Mouse (Mus musculus): ENCODE measurements at regions not wholly inside any gene's neighbourhood (a gene's known extent, or its start where the extent isn't known, plus 50 kb on each side); places are given as distances from the start of the nearest gene placed in this dataset.

GRCm38 (mm10) chr14:62177509-62177908 lies 114.9 kb upstream of the Rnaseh2b start:
- DNase-seq (ENCODE audit: low spot score), result no peak

- no peak for DNase-seq (ENCODE audit: low spot score)
Observed at GRCm38 (mm10) chr14:62187360-62187759, 105.0 kb upstream of the Rnaseh2b start.

DNA sequence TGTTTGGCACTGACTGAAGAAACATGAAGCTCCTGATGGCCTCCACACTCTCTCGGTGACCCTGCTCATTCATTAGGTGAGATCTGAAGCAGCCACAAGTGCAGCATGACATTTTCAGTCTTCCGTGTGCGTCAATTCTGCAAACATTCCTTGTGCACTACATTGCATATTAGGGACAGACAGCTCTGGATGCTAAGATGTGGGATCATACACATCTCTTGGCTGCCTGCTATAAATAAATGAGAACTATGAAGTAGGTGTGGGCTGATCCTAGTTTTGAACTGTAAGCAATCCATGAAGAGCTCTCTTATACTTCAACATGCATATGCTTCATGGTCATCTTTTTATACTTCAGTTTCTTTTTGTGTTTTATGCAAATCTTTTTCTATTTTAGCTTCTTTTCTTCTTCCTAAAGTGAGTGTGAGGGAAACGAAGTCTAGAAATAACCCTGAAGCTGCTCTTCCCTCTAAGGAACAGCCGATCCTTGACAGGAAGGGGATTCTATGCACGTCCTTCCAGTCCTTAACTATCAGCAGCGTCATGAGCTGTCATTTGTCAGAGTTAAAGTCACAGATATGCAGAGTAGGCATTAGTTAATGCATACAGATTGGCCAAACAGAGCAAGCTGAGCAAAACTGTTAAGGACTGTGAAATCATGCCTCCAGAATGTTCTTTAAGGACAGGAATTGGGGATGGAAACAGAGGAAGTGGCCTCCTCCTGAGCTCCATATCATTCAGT lies 104.1 kb upstream of the Rnaseh2b start:
- DNase-seq (ENCODE audit: low spot score), result no peak

- DNase-seq (ENCODE audit: low spot score), result no peak
Observed at GRCm38 (mm10) chr14:62191624-62192023, 100.8 kb upstream of the Rnaseh2b start.

GRCm38 (mm10) chr14:62192814-62193213 lies 99.6 kb upstream of the Rnaseh2b start:
- DNase-seq (ENCODE audit: low spot score), result no peak

DNA sequence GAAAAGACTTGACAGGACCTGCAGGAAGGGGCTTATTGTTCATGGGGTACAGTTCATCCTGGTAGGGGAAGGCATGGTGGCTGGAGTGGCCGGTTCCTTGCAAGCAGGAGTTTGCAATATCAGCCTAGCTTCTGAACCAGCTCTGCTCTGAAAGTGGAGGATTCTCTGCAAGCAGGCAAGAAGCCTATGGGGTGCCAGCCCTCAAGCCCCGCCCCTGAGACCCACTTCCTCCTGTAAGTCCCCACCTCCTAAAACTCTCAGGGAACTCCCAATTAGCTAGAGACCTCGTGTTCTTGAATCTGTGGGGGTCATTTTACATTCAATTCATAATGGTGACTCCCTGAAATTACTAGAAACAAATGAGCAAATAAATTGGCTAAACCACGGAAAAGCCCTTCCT lies 99.0 kb upstream of the Rnaseh2b start:
- no peak for DNase-seq (ENCODE audit: low spot score)

DNA sequence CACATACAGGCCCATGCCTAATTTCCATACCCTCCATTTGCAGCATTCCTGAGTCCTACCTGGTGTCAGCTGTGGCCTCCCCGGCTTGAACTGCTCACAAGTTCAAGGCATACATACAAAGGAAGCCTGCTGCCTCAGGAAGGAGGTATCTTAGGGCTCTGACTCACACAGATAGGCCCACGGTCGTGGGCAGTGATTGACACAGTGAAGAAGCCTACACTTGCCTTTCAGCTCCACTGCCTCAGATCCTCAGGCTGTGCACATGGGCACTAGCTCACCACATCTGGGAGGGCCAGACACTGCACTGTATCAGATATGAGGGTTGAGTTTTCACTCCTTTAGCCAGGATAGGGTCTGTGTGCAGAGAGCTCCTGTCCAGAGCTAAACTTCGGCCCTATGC lies 95.6 kb upstream of the Rnaseh2b start:
- DNase-seq (ENCODE audit: low spot score), result no peak

- DNase-seq (ENCODE audit: low spot score), result no peak
Observed at GRCm38 (mm10) chr14:62198476-62199190, 93.8 kb upstream of the Rnaseh2b start.

GRCm38 (mm10) chr14:62215071-62215470 lies 77.3 kb upstream of the Rnaseh2b start:
- no peak for DNase-seq (ENCODE audit: low spot score)

DNA sequence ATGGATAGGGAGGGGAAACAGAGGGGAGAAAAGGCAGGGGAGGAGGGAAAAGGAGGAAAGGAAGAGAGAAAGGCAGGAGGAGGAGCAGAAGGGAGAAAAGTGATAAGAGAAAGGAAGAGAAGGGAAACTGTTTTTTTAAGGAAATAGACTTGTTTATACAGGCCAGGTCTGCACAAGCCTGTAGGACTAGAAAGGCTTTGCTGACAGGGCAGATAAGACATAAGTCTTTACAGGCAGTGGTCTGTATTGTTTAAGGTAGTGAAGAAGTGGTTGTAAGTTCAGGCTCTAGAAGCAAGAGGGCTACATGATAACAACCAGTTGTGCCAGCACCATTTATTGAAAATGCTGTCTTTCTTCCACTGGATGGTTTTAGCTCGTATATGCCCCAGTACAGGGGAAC lies 75.4 kb upstream of the Rnaseh2b start:
- no peak for DNase-seq (ENCODE audit: low spot score)

- no peak for DNase-seq (ENCODE audit: low spot score)
Observed at GRCm38 (mm10) chr14:62217971-62218370, 74.4 kb upstream of the Rnaseh2b start.

- no peak for DNase-seq (ENCODE audit: low spot score)
Observed at GRCm38 (mm10) chr14:62218716-62219115, 73.7 kb upstream of the Rnaseh2b start.

GRCm38 (mm10) chr14:62220770-62221169 lies 71.6 kb upstream of the Rnaseh2b start:
- DNase-seq (ENCODE audit: low spot score), result no peak

Measured in ovary, postnatal 14 days (tissue).